Mouse (Mus musculus) ES-Bruce4 (cell line): ENCODE data around the gene Mlycd.

Source experiments
- EP300 ChIP-seq: IDR thresholded peaks from 2 replicates; pipeline ENCODE4 v1.6.1; 2011; ENCODE audit warnings: low read depth, low read length; ENCODE audit not compliant: insufficient read depth
- POLR2A ChIP-seq: IDR thresholded peaks from one replicate; pipeline ENCODE4 v1.8.1; 2011; ENCODE audit warnings: low read length; ENCODE audit not compliant: insufficient read depth

DNA sequence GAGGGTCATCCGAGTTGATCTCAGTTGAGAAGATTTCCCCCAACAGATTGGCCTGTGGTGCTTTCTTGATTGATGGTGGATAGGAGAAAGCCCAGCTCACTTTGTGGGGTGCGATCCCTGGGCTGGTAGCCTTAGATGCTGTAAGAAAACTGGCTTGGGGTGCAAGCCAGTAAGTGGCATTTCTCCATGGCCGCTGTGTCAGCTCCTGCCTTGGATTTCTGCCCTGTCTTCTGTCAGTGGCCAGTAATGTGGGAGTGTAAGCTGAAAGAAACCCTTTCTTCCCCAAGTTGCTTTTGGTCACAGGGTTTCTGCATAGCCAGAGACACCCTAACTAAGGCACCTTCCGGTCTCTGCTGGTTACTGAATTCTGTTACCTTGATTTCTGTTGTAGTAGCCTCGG lies 61.4 kb downstream of the Mlycd start:
- TF ChIP-seq EP300, result no peak
- TF ChIP-seq POLR2A, result no peak
